Mouse (Mus musculus) MEL (cell line): ENCODE measurements around the gene Pycr1.

Experiments used
- CTCF ChIP-seq, 3 experiments: IDR thresholded peaks in 2 of 3; conservative IDR thresholded peaks in 1 of 3; 2 replicates each; pipeline ENCODE4 v1.5.1; 2011 to 2012; ENCODE audit warnings: low read length in 3 of 3, low read depth in 2 of 3, mild to moderate bottlenecking in 2 of 3, improper control_type of control experiment in 1 of 3, inconsistent platforms in 1 of 3, mixed read lengths in 1 of 3, moderate library complexity in 1 of 3; ENCODE audit not compliant: control insufficient read depth in 1 of 3, insufficient read depth in 1 of 3, poor library complexity in 1 of 3, severe bottlenecking in 1 of 3
- EP300 ChIP-seq, 2 experiments: IDR thresholded peaks; 2 replicates each; pipeline ENCODE4 v1.6.1; 2011; ENCODE audit warnings: improper control_type of control experiment in 2 of 2, low read length in 2 of 2, low read depth in 1 of 2, mild to moderate bottlenecking in 1 of 2
- GATA1 ChIP-seq: IDR thresholded peaks from 2 replicates; pipeline ENCODE4 v1.6.1; 2011; ENCODE audit warnings: low read depth, low read length, improper control_type of control experiment
- KAT2A ChIP-seq: conservative IDR thresholded peaks from 2 replicates; pipeline ENCODE4 v1.6.1; 2012; ENCODE audit warnings: low read depth, low read length, improper control_type of control experiment, inconsistent platforms
- POLR2A ChIP-seq, 2 experiments: IDR thresholded peaks; 2 replicates each; pipeline ENCODE4 v1.6.1; 2011 to 2012; ENCODE audit warnings: low read length in 2 of 2, mild to moderate bottlenecking in 2 of 2, control low read depth in 1 of 2, improper control_type of control experiment in 1 of 2, low read depth in 1 of 2, moderate library complexity in 1 of 2; ENCODE audit not compliant: control insufficient read depth in 1 of 2, insufficient read depth in 1 of 2, poor library complexity in 1 of 2
- POLR2AphosphoS2 ChIP-seq: IDR thresholded peaks from 2 replicates; pipeline ENCODE4 v1.6.1; 2011; ENCODE audit warnings: low read length, improper control_type of control experiment
- TAL1 ChIP-seq: IDR thresholded peaks from 2 replicates; pipeline ENCODE4 v1.6.1; 2012; ENCODE audit warnings: mild to moderate bottlenecking, inconsistent platforms, low read length, moderate library complexity, mixed read lengths
- USF1 ChIP-seq: IDR thresholded peaks from 2 replicates; pipeline ENCODE4 v1.6.1; 2014; ENCODE audit warnings: low read depth, mild to moderate bottlenecking, inconsistent platforms, low read length, improper control_type of control experiment, moderate library complexity
- ZMIZ1 ChIP-seq: IDR thresholded peaks from 2 replicates; pipeline ENCODE4 v1.6.1; 2012; ENCODE audit warnings: low read depth, mild to moderate bottlenecking, inconsistent platforms, low read length, improper control_type of control experiment, moderate library complexity

DNA sequence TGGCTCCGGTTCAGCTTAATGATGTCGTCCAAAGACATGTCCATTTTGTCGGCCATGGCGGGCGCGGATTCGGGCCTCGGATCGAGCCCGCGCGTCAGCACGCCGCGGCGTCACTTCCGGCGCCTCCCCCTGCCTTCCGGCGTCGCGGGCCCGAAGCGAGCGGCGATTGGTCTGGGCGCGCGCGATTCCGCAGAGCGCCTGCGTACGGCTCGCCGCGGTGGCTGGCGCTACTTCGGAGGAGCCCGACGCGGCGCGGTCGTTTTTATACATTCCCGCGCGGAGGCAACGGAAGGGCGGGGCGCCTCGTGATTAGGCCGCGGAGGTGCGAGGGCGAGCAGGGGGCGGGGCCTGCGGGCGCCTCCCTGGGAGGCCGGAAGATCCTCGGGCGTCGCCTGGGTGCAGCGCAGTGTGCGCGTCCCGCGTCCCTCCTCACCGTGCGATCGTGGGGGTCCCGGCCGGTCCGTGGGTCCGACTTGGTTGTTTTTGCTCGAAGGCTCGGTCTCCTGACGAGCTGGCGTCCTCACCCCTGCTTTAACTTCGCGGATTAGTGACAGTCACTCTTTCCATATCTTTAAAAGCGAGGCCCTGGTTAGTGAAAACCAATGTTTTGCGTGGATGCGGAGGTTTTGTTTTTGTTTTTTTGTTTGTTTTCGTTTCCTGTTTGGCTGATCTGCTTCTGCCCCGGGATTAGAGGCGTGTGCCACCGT lies 45.1 kb downstream of the Pycr1 start, which contains the start of the genes Alyref and Anapc11:
- TF ChIP-seq EP300 (IDR thresholded peaks at IDR 0.05; ENCODE audit: low read depth in 1 of 2, low read length in 2 of 2): peak in 1 of 2 experiments; percentile 62; a peak in 2 of 4 replicates
- TF ChIP-seq CTCF (IDR thresholded peaks at IDR 0.05 in 2 of 3, conservative IDR thresholded peaks at IDR 0.05 in 1 of 3; ENCODE audit: control insufficient read depth in 1 of 3, insufficient read depth in 1 of 3, low read depth in 2 of 3, low read length in 3 of 3, poor library complexity in 1 of 3, severe bottlenecking in 1 of 3): peak in 1 of 3 experiments; percentile 9; a peak in 1 of 6 replicates
- peak; percentile 79 for TF ChIP-seq USF1
- peak; percentile 81 for TF ChIP-seq KAT2A
- TF ChIP-seq GATA1: no peak
- no peak for TF ChIP-seq TAL1
- peak; percentile 88 for TF ChIP-seq POLR2AphosphoS2
- TF ChIP-seq ZMIZ1: peak; percentile 96
- peak; percentile 91 to 97 for TF ChIP-seq POLR2A (IDR thresholded peaks at IDR 0.05; ENCODE audit: control insufficient read depth in 1 of 2, insufficient read depth in 1 of 2, low read depth in 1 of 2, low read length in 2 of 2, poor library complexity in 1 of 2)
